Mouse (Mus musculus): ENCODE data around the gene Palm.

The Palm gene

DNA sequence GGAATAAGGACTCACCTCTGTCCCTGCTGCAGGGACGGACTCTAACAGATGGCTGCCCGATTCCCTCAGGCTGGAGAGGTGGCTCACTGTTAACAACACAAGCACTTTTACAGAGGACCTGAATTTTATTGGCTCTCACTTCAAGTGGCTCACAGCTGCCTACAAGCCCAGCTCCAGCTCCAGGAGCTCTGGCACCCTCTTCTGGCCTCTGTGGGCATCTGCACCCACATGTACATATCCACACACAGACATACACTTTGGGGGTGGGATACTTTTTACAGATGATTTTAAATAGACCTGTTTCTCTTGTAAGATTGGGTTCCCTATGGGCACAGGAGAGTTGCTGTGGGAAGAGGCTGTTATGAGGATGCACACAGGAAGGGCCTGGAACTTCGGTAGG is 21.1 kb upstream of the Palm start:
- DNase-seq (ENCODE audit: low read depth) = no peak

DNA sequence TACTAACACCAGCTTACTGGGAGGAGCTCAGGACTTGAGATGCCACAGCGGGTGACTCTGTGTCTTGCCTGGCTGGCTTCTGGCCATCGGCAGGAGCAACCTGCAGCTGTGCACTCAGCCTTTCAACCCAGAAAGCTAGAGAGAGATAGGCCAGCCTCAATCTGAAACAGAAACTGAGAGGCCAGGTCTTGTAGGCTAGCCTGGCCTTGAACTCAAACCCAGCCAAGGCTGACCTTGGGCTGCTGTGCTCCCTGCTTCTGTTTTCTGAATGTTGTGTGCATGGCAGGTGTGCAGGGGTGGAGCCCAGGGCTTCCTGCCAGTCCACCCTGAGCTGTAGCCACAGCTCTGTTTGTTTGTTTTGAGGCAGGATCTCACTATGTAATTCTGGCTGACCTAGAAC is 20.2 kb upstream of the Palm start:
- no peak for DNase-seq (ENCODE audit: low read depth)

- DNase-seq (ENCODE audit: low read depth) = no peak
Observed at GRCm38 (mm10) chr10:79774486-79775279, 18.7 kb upstream of the Palm start.

DNA sequence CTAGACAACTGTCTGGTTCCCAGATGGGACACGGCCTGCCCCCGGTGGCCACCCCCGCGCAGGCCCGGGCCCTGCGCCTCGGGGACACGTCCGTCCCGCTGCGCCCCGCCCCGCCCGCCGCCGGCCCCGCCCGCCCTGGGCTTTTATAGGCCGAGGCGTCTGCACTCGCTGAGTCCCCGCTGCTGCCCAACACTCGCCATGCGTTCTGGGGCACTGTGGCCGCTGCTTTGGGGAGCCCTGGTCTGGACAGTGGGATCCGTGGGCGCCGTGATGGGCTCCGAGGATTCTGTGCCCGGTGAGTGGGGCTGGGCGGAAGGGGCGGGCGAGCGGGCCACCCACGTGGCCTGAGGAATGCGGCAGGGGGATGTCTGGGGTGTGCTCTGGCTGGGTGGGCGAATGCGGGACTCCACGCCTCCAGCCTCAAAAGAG is 16.3 kb upstream of the Palm start, which contains the start of gene Fstl3:
TSS of gene Fstl3 (plus strand) at position 170 of the 429 bp plus-strand sequence.
- DNase-seq (ENCODE audit: low read depth) = no peak

- DNase-seq (ENCODE audit: low read depth) = no peak
Observed at GRCm38 (mm10) chr10:79778006-79778405, 15.4 kb upstream of the Palm start.

DNA sequence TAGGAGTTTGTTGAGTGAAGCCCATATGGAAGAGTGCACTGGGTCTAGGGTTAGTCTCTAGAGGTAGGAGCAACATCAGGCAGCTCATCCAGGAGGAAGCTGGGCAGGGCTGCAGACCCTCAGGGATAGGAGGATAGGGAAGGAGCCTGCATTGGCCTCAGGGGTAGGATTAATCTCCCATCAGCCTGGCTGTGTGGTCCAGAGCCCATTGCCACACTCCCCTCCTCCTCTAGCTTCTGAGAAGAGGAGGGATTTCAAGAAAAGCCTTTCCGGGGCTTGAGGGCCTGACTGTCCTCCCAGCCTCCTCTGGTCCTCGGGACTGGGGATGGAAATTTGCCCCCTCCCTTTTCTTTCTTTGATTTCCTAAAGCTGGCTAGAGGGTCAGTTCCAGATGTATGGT is 14.2 kb upstream of the Palm start:
- DNase-seq (ENCODE audit: low read depth) = no peak

- peak; percentile 96 for DNase-seq (ENCODE audit: low read depth)
Observed at GRCm38 (mm10) chr10:79779784-79780663, 13.3 kb upstream of the Palm start.

DNA sequence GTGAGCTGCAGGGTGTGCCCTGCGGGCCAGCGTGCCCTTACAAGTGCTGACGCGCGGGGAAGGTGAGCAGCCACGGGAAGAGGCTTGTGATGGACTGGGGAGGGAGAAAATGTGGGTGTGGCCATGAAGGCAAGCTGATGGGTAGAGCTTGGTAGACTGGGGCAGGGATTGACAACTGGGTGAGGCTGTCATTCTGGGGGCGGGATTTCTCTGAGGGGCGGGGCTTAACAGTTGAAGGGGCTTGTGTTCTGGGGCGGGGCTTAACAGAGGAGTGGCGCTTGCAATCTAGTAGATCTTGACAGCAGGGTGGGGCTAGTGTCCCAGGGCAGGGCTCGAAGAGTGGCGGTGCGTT is 12.7 kb upstream of the Palm start:
- DNase-seq (ENCODE audit: low read depth) = no peak

DNA sequence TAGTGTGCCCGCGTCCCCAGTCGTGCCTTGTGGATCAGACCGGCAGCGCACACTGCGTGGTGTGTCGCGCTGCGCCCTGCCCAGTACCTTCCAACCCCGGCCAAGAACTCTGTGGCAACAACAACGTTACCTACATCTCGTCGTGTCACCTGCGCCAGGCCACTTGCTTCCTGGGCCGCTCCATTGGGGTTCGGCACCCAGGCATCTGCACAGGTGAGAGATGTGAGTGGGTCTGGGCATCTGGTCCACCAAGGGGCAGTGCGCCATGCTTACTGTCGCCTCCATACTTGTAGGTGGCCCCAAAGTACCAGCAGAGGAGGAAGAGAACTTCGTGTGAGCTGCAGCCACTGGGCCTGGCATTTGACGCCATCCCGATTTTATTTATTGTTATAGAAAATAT is 12.2 kb upstream of the Palm start:
- DNase-seq (ENCODE audit: low read depth) = no peak

DNA sequence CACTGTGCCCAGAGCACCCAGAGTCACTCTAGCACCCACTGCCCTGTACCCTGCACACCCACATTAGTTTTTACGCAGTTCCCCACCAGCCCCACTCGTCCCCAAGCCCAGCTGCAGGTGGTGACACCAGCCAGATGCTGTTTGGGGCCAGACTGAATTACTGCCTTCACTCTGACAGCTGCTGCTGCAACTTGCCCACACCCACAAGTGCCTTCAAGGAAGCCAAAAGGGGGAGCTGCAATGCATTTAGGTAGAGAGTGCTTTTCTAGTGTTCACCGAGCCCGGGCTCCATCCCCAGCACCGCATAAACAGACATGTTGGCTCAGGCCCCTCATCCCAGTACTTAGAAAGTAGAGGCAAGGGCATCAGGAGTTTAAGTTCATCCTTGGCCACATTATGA is 11.4 kb upstream of the Palm start:
- no peak for DNase-seq (ENCODE audit: low read depth)

DNA sequence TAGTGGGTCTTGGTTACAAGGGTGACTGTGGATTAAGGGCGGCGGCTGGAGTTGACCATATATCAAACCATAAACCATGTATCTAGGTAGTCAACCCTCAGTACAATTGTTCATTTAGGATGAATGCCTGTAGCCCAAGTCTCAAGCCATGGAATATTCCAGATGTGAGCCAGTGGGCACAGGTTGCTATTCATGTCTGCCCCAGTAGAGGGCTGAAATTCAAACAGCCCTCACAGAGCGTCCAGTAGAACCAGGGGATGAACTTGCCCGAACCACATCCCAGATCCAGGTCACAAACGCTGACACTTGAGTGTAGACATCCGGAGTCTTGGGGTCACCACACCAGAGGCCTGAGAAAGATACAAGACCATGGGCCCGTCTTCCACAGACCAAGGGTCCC is 10.3 kb upstream of the Palm start:
- no peak for DNase-seq (ENCODE audit: low read depth)

DNA sequence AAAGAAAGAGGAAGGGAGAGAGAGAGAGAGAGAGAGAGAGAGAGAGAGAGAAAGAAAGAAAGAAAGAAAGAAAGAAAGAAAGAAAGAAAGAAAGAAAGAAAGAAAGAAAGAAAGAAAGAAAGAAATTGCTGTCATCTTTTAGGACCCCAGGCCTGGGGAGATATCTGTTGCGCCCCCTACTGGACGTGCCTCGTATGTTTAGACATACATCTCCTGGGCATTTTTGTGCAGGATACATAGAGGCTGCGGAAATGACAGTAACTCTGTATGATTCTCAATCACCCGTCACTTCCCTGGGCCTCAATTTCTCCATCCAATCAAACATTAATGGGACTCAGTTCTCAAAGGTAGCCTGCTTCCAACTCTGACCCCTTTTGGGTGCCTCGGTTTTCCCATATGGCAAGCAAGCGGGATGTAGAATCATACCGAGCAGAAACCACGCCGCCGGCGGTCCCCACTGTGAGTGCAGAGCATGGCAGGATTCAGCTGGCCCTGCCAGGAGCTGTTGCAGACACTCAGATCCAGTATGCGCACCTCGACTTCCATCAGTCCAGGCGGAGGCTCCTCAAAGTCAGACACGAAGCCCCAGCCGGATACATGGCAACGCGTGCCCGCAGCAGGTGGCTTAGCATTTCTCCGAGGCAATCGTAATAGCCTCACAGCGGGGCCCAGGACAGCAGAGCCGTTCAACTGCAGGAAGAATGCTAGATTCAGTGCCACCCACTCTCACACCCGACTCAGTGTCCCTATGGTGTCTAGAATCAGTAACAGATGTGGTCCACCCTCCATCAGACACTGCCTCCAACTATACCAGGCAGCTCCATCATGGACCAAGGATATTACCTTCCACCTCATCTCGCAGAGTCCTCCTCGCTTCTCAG is 9.2 kb upstream of the Palm start:
- DNase-seq (ENCODE audit: low read depth) = peak; percentile 75

GRCm38 (mm10) chr10:79788386-79789158 is 4.8 kb upstream of the Palm start:
- peak; percentile 90 for DNase-seq (ENCODE audit: low read depth)

- no peak for DNase-seq (ENCODE audit: low read depth)
Observed at GRCm38 (mm10) chr10:79789581-79789980, 3.8 kb upstream of the Palm start.

DNA sequence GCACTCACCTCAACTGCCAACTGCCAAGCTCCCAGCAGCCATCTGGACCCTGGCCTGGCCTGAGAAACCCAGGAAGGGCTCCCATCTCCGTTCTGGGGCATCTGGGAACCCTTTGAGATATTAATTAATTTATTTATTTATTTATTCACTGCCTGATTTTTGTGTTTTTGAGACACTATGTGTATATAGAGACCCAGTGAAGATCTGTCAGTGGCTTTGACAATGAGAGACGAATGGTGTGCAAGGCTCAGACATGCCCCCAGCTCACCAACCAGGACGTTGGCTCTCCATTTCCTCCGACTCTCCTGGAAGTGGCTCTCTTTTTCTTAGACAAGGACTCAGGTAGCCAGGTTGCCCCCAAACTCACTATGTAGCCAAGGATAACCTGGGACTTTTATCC is 2.5 kb upstream of the Palm start, which contains the start of gene Prss57:
TSS of gene Prss57 (minus strand) at position 101 of the 400 bp plus-strand sequence.
- DNase-seq (ENCODE audit: low read depth) = no peak

DNA sequence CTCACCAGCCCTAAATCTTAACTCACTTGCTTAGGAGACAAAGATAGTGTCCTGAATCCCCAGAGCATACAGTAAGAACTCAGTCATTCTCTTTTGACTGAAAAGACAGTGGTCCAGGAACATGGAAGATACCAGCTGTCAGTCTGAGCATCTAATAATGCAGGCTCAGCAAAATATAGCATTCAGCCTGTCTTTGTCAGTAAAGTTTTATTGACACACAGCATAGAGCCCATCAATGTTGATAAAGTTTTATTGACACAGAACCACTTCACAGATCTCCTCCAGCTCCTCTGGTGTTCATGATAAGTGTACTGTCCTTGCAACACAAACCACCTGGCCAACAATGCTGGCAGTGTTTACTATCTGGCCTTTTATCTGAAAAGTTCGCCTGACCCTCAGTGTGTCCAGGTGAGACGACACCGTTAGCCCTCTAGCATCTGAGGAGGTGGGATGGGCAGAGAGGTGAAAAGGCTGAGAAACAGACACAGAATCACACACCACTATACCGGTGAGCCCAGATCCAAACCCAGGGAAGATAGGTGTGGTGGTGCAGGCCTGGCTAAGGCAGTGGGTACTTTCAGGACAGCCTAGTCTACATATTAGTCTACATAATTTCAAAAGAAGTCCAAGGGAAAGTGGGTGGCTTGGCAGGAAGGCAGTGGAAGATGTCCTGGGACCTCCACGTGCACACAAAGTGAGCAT is 882 bp upstream of the Palm start:
- DNase-seq (ENCODE audit: low read depth) = no peak

GRCm38 (mm10) chr10:79793738-79794490 is 542 bp downstream of the Palm start:
- no peak for DNase-seq (ENCODE audit: low read depth)

- DNase-seq (ENCODE audit: low read depth) = no peak
Observed at GRCm38 (mm10) chr10:79794491-79794931, 1.1 kb downstream of the Palm start.

DNA sequence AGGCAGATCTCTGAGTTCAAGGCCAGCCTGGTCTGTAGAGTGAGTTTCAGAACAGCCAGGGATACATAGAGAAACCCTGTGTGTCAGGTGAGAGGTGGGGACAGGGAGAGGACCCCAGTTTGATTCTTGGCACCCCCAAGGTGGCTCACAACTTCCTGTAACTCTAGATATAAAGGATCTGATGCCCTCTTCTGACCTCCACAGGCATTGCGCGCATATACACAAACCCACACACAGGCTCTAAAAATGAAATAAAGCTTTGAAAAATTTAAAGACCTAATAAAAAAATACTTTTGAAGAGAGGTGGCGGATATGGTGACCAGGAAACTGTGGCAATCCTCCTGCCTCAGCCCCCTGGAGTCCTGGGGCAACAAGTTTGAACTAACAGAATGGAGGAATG is 2.5 kb downstream of the Palm start:
- DNase-seq (ENCODE audit: low read depth) = no peak

DNA sequence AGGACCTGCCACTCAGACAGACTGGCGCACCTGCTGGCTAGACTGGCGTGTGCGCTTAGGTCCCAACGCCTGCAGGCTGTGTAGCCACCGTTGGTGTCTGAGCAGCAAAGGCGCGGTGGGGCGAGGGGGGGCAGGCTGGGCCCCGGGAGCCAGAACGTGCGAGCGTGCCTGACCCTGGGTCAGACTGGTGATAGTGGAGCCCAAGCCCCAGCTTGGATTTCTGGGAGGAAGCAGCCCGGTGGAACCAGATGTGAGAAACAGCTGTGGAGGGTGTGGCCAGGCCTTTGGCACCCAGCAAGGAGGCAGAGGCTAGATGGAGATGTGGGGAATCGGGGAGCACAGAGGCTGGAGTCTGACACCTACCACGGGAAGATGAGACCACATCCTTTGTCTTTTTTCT is 4.0 kb downstream of the Palm start:
- DNase-seq (ENCODE audit: low read depth) = no peak
